Mouse (Mus musculus): ENCODE measurements around the gene Flot2. TPM values are rescaled to one million over a fixed set of nuclear protein-coding genes. Genes with fewer than 3 reads are reported as not detected.

Flot2 gene
- polyA plus RNA-seq, 1 experiment from 2014 or later, result 104 TPM

DNA sequence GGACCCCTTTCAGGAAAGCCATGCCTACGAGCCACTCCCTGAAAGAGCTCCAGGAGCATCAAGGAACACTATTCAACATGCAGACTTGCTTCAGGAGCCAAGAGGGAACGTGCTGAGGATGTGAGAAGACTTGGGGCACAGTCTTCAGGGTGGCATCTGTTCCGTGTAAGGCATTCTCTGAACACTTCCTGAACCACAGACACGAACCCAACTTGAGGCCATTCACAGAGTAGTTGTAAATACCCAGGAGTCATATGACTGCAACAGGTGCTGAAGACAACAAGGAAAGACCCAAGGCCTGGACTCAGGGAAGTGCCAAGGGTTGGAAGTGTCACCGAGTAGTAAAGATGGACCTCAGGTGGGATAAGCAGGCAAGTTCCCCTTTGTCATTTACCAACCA lies 29.8 kb downstream of the Flot2 start:
- 73% methylated on average over 5 of the region's 5 CpGs for WGBS
- H3K4me1 ChIP-seq (replicated peaks), result no peaks in the 10 kb centered on the region
- no peaks in the 10 kb centered on the region for H3K9me3 ChIP-seq
- H3K4me3 ChIP-seq, result no peak overlapping the region
- ATAC-seq (ENCODE audit: low read depth), result no peak
- no peak overlapping the region for H3K4me2 ChIP-seq
- peaks cover 14% of the 10 kb centered on the region for H3K36me3 ChIP-seq
- H3K9ac ChIP-seq, result no peak overlapping the region
- no peak overlapping the region for H3K27ac ChIP-seq (replicated peaks)
- no peaks in the 10 kb centered on the region for H3K27me3 ChIP-seq

- 83% methylated on average over 5 of the region's 5 CpGs for WGBS
- no peaks in the 10 kb centered on the region for H3K9me3 ChIP-seq
- H3K4me3 ChIP-seq, result no peak overlapping the region
- H3K9ac ChIP-seq, result no peak overlapping the region
- H3K27me3 ChIP-seq, result no peaks in the 10 kb centered on the region
- H3K27ac ChIP-seq (replicated peaks), result no peak overlapping the region
- H3K4me2 ChIP-seq, result no peak overlapping the region
- no peaks in the 10 kb centered on the region for H3K4me1 ChIP-seq (replicated peaks)
- peaks cover 29% of the 10 kb centered on the region for H3K36me3 ChIP-seq
- ATAC-seq (ENCODE audit: low read depth), result no peak
Observed at GRCm38 (mm10) chr11:78069130-78069529, 31.4 kb downstream of the Flot2 start.

GRCm38 (mm10) chr11:78069646-78070045 lies 31.9 kb downstream of the Flot2 start:
- H3K27ac ChIP-seq (replicated peaks), result no peak overlapping the region
- no peaks in the 10 kb centered on the region for H3K9me3 ChIP-seq
- H3K4me3 ChIP-seq, result no peak overlapping the region
- no peak for ATAC-seq (ENCODE audit: low read depth)
- H3K9ac ChIP-seq, result no peak overlapping the region
- H3K4me1 ChIP-seq (replicated peaks), result no peaks in the 10 kb centered on the region
- H3K36me3 ChIP-seq, result peaks cover 35% of the 10 kb centered on the region
- no peaks in the 10 kb centered on the region for H3K27me3 ChIP-seq
- 86% methylated on average over 6 of the region's 6 CpGs for WGBS
- no peak overlapping the region for H3K4me2 ChIP-seq

DNA sequence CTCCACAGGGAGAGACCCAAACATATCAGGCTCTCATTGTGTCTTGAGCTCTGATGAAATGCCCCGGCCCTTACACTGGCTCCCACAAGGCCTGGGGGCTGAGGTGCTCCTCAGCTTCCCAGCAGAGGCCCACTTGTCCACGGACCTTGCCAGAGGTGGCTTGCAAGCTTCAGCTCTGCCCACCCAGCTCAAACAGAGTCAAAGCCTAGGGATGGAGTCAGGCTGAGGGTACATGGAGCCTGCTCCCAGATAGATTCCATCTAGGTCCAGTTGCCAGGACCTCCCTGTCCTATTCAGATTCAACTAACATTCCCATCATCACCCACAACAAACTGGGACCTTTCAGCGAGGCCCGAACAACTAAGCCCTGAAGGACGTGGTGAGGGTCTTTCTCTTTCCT lies 34.2 kb downstream of the Flot2 start:
- Histone ChIP-seq H3K4me2 (no peak overlapping the region), H3K9ac (no peak overlapping the region), H3K36me3 (peaks cover 57% of the 10 kb centered on the region), H3K4me3 (no peak overlapping the region), H3K27ac (replicated peaks) (no peak overlapping the region), H3K4me1 (replicated peaks) (no peaks in the 10 kb centered on the region), H3K27me3 (no peaks in the 10 kb centered on the region), H3K9me3 (no peaks in the 10 kb centered on the region)
- no peak for ATAC-seq (ENCODE audit: low read depth)
- 83% methylated on average over 5 of the region's 5 CpGs for WGBS

DNA sequence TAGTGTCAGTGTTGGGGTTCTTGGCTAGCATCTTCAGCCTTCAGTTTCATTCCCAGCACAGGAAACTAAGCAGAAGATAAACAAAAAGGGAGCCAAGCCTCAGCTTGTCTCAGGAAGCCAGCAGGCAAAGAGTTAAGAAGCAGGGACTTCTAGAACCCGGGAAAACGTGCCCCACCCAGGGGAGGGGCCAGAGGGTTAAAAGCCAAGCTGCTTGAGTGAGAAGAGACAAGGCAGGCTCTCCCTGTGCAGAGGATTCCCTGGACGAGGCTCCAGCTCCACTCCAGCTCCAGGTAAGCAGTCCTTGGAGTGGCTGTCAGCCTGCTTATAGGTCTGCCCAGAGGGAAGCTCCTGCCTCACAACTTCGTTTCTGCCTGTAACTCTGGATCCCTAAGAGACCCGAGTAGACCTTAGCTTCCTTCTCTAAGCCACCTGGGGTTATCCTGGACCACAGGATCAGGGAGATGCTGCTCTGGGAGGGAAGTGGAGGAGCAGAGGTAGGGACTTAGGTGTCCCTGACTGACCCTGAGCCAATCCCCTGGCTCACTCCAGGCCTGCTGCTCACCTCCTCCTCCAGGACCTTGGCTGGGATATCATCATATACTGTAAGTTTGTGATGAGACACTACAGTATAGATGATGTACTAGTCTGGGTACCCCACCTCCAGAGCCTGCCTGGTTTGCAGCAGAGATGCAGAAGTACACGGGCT lies 34.8 kb downstream of the Flot2 start:
- Histone ChIP-seq H3K9me3 (no peaks in the 10 kb centered on the region), H3K27ac (replicated peaks) (no peak overlapping the region), H3K9ac (no peak overlapping the region), H3K4me2 (no peak overlapping the region), H3K27me3 (no peaks in the 10 kb centered on the region), H3K4me1 (replicated peaks) (no peaks in the 10 kb centered on the region), H3K4me3 (no peak overlapping the region), H3K36me3 (peaks cover 61% of the 10 kb centered on the region)
- no peak for ATAC-seq (ENCODE audit: low read depth)
- 32% methylated on average over 6 of the region's 6 CpGs for WGBS

DNA sequence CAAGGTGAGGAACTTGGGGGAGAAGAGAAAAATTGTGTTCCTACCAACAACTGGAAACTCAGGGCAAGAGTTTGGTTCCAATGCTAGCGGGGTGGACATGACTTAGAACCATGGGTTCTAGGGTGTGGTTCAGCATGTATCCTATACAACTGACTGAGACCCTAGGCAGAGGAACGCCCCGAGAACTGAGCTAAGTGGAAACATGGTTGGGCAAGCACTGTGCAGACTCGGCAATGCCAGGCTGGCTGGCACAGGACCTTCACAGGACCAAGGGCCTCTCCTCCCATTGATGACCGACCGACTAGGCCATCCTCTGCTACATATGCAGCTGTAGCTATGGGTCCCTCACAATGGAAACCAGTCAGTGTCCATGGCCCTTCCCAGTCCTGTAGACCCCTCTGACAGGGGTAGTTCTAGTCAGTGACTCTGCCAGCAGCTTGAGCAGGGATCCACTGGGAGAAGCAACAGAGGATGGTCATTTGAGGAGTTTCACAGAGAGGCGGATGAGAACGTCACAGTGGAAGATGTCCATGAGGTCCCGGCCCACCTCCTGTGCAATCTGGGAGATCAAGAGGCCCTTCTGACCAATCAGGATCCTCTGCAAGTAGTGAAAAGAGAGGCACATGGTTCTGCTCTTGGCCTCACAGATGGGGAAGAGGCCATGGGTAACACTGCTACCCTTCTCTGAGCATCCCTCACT lies 36.0 kb downstream of the Flot2 start:
- no peak overlapping the region for H3K4me3 ChIP-seq
- no peak overlapping the region for H3K9ac ChIP-seq
- no peaks in the 10 kb centered on the region for H3K4me1 ChIP-seq (replicated peaks)
- H3K27me3 ChIP-seq, result no peaks in the 10 kb centered on the region
- no peak overlapping the region for H3K4me2 ChIP-seq
- no peak overlapping the region for H3K27ac ChIP-seq (replicated peaks)
- 94% methylated on average over 9 of the region's 9 CpGs for WGBS
- no peak for ATAC-seq (ENCODE audit: low read depth)
- peaks cover 68% of the 10 kb centered on the region for H3K36me3 ChIP-seq
- no peaks in the 10 kb centered on the region for H3K9me3 ChIP-seq

GRCm38 (mm10) chr11:78074277-78074652 lies 36.5 kb downstream of the Flot2 start:
- no peak for ATAC-seq (ENCODE audit: low read depth)
- no peaks in the 10 kb centered on the region for H3K9me3 ChIP-seq
- H3K27me3 ChIP-seq, result no peaks in the 10 kb centered on the region
- no peak overlapping the region for H3K9ac ChIP-seq
- H3K36me3 ChIP-seq, result peaks cover 68% of the 10 kb centered on the region
- no peak overlapping the region for H3K4me2 ChIP-seq
- WGBS, result 90% methylated on average over 2 of the region's 2 CpGs
- no peak overlapping the region for H3K4me3 ChIP-seq
- H3K27ac ChIP-seq (replicated peaks), result no peak overlapping the region
- peaks cover 5% of the 10 kb centered on the region for H3K4me1 ChIP-seq (replicated peaks)

DNA sequence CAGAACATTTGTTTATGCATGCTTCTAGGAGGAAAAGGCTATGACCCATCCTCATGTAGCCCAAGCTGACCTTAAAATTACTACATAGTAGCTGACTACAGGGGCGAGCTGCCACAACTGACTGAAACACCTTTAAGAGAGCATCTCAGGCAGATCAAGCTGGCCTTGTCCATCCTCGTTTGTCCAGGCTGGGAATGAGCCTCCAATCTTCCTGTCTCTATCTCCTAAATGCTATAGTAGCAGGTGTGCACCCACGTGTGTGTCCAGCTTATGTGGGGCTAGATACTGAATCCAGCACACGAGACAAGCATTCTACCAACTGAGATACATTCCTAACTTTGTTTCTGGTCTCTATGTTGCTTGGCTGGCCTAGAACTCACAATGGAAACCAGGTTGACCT lies 36.9 kb downstream of the Flot2 start:
- Histone ChIP-seq H3K4me3 (no peak overlapping the region), H3K4me1 (replicated peaks) (peaks cover 9% of the 10 kb centered on the region), H3K4me2 (no peak overlapping the region), H3K9ac (no peak overlapping the region), H3K27me3 (no peaks in the 10 kb centered on the region), H3K36me3 (peaks cover 68% of the 10 kb centered on the region), H3K27ac (replicated peaks) (no peak overlapping the region), H3K9me3 (no peaks in the 10 kb centered on the region)
- 90% methylated on average over 4 of the region's 4 CpGs for WGBS
- ATAC-seq (ENCODE audit: low read depth), result no peak

DNA sequence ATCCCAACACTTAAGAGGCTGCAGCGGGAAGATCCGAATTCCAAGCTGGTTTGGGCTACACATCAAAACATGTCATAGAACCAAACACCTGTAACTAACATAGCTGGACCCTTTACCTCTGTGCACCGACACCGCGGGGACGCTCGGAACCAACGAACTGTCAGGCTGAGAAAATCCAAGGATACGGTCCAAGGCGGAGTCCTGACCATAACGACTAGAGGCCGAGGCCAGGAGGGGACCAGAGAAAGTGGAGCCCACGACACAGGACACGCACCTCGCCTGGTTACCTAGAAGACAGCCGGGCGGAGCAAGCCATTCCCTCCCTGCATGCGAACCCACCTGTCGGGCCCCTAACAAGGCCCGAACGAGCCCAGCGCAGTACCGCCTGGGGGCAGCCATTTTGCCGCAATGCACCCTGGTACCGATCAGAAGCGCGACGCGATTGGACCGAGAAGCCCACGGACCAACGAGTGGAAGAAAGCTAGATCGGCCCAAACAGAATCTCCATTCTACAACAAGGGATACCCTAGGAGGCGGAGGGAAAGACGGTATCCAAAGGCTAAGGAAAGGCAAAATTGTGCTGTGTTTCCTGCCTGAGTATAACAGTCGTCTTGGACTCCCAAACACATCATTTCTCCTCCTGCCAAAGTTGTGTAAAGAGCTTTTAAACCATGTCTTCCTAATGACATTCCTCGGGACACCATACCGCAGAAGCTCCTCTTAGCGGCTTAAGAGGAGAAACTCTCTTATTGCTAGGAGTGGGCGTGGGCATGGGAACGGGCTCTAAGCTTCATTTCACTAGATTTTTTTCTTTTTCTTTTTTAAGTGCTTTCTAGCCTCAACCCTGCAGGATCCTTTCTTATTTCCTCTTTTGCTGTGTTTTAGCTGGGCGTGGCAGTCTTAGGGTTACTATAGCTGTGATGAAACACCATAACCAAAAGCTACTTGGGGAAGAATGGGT lies 42.5 kb downstream of the Flot2 start, which contains the start of gene Eral1:
Gene Eral1 (minus strand): TSS at position 423 of the 961 bp plus-strand sequence.
- Histone ChIP-seq H3K4me2 (peak within 1 kb of the TSS; percentile 73), H3K36me3 (peaks cover 27% of the 10 kb centered on the region), H3K4me3 (peak within 1 kb of the TSS; percentile 80), H3K27ac (replicated peaks) (peak within 1 kb of the TSS; percentile 82), H3K27me3 (peaks cover 5% of the 10 kb centered on the region), H3K9ac (peak within 1 kb of the TSS; percentile 87), H3K4me1 (replicated peaks) (peaks cover 17% of the 10 kb centered on the region), H3K9me3 (no peaks in the 10 kb centered on the region)
- 2% methylated on average over 42 of the region's 42 CpGs for WGBS
- ATAC-seq (ENCODE audit: low read depth), result peak; percentile 98

DNA sequence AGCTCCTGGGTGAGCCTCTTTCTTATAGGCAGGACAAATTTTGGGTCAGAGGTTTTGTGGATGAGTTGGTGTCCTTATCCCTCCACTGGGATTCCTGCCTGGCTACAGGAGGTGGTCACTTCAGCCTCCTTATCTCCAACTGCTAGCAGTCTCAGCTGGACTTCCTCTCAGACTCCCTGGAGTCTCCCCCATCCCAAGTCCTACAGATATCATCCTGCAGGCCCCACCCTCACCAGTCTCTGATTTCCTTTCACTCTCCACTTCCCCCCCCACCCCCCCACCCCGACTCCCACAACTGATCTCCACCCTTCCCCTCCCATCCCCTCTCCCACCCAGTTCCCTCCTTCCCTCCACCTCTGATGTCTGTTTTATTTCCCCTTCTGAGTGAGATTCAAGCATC lies 45.9 kb downstream of the Flot2 start:
- Histone ChIP-seq H3K4me1 (replicated peaks) (peaks cover 17% of the 10 kb centered on the region), H3K27ac (replicated peaks) (no peak overlapping the region), H3K4me2 (no peak overlapping the region), H3K9me3 (no peaks in the 10 kb centered on the region), H3K4me3 (no peak overlapping the region), H3K9ac (no peak overlapping the region), H3K36me3 (no peaks in the 10 kb centered on the region), H3K27me3 (peaks cover 5% of the 10 kb centered on the region)
- ATAC-seq (ENCODE audit: low read depth), result no peak
- 67% methylated on average over 1 of the region's 1 CpGs for WGBS

GRCm38 (mm10) chr11:78086925-78087479 lies 49.3 kb downstream of the Flot2 start:
- no peak for ATAC-seq (ENCODE audit: low read depth)
- H3K36me3 ChIP-seq, result no peaks in the 10 kb centered on the region
- H3K9me3 ChIP-seq, result no peaks in the 10 kb centered on the region
- no peak overlapping the region for H3K9ac ChIP-seq
- WGBS, result 86% methylated on average over 4 of the region's 4 CpGs
- H3K27ac ChIP-seq (replicated peaks), result no peak overlapping the region
- H3K4me1 ChIP-seq (replicated peaks), result no peaks in the 10 kb centered on the region
- H3K27me3 ChIP-seq, result peaks cover 5% of the 10 kb centered on the region
- H3K4me3 ChIP-seq, result no peak overlapping the region
- H3K4me2 ChIP-seq, result no peak overlapping the region
